Mouse (Mus musculus) activated CD4-positive, CD25-positive, alpha-beta regulatory T cell, adult 4 months (primary cell): ENCODE results near the gene Itga6. TPM values are rescaled to one million over a fixed set of nuclear protein-coding genes. Genes with fewer than 3 reads are reported as not detected.
A peak's percentile ranks its signal among the peaks of the same experiment; 100 is the strongest.

Source experiments
- ATAC-seq: one replicate; pipeline ENCODE4 v1.8.0; 2017
- polyA plus RNA-seq, 2 experiments: library from polyadenylated mRNA; unstranded; fragments of 100-300 nt; shearing (Covaris generic); gene quantifications; one replicate each; pipeline ENCODE4 v1.2.1; 2017

Itga6 gene
- polyA plus RNA-seq, 2 experiments from 2014 or later: 43.6 to 60.4 TPM

DNA sequence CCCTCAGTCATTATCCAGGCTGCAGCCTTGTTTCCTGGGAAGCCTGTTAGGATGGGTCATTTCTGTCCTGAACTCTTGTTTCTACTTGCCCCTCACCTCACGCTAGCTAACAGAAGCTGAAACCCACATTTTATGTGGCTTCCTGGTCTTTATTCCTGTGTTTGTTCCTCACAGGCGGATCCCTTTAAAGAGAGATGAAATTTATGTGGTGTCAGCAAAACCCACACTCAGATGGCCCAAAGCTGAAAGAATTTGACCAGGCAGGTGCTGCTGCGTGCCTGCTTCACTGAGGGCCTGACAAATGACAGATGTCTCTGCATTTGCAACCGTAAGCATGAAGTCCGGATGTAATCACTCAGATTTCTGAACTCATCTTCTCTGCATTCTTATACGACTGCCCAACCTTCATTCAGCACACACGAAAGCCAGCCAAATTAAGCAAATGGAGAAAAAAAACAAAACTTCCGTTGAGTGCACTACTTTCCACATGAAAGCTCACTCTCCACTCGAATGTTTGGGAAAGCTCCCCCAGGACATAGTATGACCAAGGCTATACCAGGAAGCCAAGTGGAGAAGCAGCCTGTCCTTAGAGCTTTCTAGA lies 10.5 kb upstream of the Itga6 start:
- no peak for ATAC-seq

DNA sequence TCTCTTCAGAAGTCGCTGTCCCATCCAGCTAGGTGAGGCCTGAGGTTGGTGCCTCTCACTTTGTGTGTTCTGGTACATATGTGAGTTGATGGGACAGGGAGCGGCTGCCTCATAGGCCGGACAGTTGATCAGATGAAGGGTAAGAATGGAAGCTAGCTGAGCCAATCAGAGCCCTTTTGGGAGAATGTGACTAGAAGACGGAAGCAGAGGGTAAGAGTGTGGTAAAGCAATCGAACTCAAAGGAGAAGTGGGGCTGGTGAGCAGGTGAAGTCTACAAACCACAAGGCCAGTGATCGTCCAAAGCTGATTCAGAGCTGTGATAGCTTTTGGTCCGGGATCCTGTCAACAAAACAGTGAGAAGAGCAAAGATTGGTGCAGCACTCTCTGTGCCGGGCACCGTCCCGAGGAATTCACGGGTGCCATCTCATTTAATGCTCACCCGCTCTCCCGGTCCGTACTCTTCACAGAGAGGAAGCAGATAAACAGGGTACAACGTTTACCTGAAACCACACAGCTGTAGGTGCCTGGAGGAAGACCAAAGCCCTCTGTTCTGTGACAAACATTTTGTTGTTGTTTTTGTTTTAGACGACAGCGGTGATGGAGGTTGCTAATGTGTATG lies 9.8 kb upstream of the Itga6 start:
- ATAC-seq: peak; percentile 77

DNA sequence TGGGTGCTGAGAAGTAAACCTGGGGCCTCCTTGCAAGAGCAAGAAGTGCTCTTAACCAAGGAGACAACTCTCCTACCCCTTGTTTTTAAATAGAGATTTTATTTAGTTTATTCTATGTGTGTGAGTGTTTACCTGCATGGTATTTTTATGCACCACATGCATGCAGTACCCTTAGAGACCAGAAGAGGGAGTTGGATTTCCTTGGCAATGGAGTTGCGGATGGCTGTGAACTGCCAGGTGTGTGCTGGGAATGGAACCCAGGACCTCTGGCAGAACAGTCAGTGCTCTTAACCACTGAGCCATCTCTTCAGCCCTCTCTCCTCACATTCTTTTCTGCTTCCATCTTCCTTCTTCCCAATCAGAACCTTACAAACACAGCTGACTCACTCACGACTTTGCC lies 9.2 kb upstream of the Itga6 start:
- ATAC-seq: no peak

DNA sequence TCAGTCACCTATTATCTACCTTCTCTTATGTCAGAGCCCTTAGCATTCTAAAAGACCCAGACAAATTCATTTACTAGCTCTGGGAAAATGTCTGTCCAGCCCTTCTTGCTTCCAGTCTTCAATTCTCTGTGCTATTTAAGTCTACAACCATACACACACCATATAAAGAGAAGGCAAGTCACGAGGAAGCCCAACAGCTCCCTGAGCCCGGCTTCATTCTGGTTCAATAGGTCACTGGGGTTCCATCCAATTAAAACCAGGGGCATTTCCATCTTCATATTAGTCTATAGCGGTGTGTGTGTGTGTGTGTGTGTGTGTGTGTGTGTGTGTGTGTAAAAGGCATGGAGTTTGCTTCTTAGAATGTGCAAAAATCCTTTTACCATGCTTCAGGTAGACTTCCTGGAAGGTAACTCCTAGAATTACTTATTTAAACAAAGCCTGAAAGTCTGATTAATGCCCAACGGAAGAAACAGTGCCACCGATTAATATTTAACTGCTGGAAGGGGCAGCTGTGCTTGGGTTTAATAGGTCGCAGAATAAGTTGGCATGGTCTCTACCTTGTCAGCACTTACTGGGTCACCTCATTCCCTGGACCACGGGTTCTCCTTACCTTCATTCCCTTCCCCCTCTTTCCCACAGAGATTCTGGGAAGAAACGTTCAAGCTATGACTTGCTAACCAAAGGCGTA lies 6.1 kb upstream of the Itga6 start:
- no peak for ATAC-seq

DNA sequence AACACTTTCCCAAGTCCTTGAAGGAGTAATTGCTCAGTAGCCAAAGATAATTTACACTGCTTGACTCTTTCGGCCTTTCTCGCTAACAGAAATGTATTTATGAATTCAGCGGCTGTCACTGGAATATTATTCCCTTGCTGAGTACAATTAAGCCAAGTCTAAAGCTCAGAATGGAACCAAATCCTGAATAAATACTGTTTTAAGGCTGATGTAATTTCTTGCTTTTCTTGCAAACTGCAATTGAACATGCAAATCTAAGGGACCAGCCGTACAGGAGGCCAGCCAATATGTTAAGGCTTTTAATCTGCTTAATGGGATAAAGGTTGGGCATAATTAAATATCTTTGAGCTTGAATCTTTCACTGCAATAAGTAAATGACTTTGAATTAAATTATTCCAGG lies 2.9 kb upstream of the Itga6 start:
- no peak for ATAC-seq

DNA sequence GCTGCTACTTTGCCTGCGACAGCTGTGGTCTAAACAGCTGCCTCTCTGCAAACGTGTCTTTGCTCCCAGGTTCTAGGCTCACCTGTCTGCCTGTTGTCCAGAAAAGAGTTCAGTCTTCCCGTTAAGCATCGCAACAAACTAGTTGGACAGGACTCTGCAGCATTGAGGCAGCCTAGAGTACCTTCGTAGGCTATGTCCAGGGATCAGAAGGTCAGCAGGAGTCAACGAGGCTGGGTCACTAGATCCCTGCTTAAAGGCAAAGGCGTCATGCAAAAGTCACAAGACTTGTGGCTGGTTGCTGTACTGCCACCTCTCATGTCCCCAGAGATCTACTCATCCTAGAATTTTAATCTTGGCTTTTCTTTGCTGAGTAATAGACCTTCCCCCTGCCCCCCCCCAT lies 2.0 kb upstream of the Itga6 start:
- ATAC-seq: no peak

DNA sequence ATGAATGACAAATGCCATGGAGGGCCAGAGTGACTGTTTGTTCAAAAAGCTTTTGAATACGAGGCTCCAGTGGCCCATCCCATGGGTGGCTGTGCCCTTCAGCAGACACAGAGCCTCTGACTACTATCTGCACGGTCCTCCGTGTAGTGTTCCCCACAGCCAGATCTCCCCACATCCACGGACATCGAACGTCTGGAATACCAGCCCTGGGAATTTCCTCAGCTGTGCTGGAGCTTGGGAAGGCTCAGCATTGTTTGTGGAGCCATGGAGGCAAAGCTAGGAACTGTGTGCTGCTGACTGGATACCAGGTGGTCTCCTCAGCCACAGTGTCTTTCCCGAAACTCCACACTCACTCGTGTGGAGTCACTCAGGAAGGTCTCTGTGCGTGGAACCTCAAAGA lies 1.1 kb upstream of the Itga6 start:
- no peak for ATAC-seq

DNA sequence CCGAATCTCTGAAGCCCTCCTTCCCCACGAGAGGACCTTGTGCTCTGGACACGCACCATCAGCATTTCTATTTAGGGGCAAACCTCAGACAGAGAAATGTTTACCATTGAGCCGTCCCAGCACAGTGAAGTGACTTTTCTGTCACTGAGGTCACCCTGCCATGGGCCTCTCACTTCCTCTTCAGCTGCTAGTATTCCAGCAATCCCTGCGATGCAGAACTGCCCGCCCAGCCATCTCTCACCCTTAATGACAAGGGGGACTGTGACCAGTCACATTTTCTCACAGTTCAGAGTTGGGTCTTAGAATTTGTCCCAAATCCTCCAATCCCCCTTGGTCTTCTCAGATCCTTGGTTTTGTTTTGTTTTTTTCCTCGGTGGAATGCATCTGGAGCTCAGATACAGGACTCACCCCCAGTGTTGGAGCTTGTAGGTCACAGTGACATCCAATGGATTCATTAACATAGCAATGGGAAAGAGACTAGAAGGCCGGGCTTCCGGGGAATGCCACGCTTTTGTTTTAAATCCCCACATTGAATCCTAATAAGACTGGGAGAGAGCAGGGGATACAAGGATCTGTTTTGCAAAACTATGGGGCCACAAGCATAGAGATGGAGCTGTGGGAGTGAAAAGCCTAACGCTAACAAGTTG lies 432 bp upstream of the Itga6 start:
- no peak for ATAC-seq

DNA sequence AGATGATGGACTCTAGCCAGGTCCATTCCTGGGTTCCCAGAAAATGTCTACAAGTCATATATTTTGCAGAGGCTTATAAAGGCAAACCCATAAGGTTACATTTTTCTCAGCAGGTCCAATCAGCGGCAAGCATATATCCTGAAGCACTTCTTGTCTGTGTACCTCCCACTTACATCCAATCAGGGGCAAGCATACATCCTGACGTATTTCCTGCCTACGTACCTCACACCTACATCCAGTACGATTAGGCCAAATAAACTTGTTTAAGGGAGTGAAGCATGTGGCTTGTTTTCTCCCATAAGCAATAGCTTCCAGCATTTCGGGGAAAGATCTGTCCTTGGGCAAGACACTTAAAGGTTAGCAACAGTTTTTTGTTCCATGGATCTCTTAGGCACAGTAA lies 3.0 kb downstream of the Itga6 start:
- no peak for ATAC-seq

DNA sequence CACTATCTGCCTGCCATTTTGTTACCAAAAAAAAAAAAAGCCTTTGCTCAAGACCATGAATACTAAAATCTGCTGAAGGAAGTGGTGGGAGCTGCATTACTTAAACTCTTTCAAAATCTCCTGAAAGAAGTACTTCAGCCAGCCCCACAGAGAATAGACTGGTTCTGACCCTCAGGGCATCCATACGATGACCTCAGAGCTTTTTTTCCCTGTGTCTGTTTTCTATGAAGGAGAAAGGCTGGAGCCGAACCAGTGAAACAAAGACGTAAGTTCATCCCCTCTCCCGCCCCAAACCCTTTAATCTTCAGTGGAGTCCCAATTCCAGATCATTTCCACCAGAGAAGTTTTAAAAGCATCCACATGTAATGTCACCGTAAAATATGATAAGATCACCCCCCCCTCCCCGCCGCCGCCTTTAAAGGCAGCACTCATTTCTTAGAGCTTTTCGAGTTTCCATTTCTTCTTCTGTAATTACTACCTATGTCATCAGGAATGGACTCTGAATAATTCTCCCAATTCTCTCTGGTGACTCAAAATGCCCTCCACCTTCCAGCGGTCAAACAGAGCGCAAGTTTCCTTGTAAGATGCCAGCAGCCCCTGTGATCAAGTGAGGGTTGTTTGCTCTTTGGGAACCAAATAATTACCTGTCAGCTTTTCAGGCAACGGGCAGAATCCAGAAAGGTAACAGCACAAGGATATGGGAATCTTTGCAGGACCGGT lies 4.1 kb downstream of the Itga6 start:
- no peak for ATAC-seq

DNA sequence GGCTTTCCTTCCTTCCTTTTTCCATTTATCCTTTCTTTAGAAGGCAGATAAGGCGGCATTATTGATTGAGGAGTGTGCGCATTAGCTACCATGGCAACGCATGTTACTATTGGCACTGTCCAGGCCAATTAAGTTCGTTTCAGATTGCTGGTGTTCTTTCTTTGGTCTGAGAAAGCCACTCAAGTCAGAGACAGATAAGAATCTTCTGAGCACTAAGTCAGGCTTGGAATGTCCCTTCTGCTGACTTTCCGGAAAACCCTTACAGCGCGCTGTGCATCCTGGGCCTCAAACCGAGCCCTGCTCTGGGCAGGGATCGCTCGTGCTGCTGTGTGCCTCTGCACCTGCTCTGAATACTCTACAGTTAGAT lies 4.7 kb downstream of the Itga6 start:
- ATAC-seq: no peak

DNA sequence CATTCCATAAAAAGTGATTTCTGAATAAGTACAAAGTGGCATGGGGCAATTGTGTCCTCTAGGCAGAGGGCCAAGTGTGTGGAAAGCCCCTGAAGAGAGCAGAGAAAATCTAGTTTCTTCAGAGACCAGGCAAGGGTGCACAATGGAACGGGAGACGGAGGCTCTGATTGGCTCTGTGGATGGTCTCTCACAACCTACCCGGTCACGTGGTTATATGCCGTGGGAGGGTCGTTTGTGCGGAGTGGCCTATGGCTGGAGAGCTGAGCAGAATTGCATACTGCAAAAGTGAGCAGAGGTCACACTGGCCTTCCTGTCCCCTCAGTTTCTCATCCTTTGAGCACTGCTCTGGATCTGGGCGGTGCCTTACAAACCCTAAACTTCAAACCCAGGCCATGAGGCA lies 5.9 kb downstream of the Itga6 start:
- no peak for ATAC-seq

DNA sequence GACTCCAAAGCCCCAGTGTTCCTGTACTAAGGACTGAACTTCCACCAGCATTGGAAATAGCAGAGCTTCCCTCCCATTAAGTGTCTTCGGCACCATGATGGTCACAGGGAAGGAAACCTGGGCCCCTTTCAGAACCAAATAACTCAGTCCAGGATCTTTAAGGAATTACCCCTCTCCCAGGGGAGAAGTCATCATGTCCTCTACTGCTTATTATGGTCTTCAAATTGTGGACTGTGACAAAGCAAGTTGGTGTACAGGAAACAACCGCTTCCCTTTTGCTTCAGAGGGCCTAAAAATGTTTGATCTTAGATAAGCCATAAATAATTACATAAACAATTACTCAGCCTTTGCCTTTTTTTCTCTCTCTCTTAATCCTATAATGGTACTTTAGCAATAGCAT lies 6.4 kb downstream of the Itga6 start:
- ATAC-seq: no peak

DNA sequence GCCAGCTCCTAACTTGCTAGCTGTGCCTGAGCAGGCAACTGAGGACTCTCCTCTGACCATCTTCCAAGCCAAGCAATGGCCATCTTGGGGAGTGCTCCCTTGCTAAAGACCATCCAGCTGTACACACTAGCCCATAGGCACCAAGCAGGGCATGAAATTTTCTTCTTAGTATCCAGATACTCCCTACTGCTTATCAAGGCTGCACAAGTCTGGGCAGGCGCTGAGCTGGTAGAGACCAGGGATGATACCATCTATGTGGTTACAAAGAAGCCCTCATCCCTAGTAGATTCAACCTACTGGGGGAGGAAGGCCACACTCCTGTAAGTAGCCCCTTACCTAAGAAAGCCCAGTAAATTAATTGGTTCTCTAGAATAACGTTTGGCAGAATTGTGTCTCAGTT lies 7.0 kb downstream of the Itga6 start:
- ATAC-seq: no peak

DNA sequence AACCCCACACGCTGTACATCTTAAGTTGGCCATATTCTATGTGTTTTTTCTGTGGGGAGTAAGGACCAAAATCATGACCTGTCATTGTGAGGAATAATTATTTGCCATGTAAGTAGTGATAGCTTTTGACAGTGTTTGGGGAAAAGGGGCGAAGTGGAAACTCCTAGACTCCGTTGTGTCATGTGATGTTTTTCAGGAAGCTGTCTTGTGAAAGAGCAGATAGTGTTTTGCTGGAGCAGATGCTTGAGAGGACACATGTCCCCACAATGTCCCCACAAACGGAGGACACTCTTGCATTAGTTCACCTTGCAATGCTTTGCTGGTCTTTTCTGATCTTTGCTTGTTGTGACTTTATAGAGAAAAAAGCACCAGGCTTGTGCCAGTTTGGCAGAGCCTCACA lies 7.7 kb downstream of the Itga6 start:
- ATAC-seq: no peak

DNA sequence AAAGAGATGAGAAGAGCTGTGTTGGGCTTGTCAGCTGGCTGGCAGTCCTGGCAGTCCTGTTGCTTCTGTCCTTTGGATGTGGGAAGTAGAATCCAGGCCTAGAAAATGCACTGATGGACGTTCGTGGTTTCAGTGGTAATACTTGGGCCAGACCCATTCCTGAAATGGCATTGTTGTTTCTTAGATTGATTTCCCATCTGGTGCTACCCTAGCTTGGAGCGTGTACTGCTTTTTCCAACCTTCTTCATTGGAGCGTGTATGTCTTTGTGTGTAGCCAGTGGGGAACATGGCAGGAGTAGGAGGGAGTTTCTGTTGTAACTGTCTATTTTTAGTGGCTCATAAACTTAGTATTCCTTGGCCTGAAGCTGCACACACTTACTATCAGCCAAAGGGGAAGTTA lies 10.3 kb downstream of the Itga6 start:
- ATAC-seq: no peak

DNA sequence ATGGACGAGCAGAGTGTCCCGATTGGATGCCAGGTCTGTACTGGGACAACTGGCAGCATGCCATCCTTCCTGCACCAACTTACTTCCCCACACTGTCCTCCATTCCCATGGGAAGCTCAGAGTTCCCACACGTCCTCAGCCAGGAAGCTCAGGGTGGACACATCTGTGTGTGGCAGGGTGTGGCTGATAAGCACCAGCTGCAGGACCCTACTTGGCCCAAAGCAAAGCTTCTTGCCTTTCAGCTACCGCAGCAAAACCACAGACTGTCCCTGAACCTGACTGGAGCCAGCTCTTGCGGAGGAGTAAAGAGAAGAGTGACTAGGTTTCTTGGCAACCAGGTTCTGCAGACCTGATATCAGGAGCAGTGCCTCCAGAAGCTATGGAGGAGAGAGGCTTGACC lies 11.7 kb downstream of the Itga6 start:
- ATAC-seq: no peak

DNA sequence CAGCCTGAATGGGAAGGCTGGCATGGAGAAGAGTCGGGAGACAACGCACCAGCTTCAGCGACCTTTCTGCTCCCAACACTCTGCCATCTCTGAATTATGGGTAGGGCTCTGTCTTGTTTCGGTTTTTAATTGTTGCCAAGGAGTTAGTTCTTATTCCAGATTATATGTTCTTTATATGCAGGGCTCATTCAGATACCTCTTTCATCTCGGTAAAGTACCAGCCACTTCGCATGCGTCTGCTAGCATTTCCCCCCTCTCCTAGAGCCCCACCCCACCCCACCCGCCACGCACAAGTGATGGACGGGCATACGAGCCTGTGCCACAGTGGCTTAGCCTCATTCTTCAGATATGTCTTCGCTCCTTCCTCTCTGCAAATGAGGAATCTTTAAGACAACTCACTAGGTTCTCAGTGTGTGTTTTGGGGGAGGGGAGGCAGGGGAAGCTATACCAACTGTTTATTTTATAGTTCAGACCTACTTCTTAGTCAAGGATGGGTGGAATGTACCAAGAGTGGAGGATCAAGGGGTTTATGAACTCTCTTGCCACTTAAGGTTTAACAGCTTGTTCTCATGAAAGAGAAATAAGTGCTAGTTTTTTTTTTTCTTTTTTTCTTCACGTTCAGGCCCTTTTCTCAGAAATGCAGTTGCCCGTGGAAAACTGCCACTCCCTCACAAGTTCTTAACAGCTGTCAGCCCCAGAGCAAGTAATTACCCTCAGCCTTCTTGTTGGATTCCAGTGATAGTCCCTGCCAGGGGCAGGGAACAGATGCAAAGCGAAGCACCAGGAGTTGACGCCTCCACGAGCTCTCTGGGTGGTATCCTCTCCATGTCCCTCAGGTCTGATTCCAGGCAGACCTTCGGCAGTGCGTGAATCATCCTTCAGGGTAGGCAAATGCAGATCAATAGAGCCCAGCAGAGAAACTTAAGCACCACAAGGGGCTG lies 13.4 kb downstream of the Itga6 start:
- ATAC-seq: peak; percentile 36

DNA sequence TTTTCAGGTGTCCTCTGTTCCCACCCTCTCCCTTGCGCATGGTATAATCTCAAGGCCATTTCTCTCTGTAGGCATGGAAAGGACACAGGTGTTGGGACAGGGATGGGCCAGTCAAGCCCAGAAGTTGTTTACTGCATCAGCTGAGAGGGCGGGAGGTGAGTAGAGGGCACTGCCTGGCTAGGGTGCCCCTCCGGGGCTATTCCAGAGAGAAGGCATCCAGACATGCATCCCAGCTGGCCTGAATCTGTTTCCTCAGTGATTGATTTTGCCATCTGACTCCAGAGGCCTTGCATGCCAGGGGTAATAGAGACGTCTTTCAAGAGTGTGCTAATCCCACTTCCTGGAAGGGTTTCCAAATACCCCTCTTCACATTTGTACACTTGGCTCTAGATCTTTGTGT lies 14.7 kb downstream of the Itga6 start:
- ATAC-seq: no peak

DNA sequence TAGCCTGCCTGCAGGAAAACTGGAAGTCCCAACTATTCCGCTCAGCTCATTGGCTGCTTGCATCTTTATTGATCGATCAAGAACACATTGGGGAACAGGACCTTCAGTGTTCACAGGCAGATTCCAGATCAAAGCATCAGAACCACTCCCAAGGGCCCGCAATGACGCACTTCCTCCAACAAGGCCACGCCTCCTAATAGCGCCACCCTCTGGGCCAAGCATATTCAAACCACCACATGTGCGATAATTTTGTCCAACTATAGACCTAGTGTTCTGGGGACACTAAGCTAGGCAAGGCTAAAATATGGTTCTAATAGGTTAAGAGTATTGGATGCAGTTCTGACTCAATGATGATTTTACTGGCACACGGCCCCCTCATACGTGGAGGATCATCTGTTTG lies 15.7 kb downstream of the Itga6 start:
- ATAC-seq: no peak

DNA sequence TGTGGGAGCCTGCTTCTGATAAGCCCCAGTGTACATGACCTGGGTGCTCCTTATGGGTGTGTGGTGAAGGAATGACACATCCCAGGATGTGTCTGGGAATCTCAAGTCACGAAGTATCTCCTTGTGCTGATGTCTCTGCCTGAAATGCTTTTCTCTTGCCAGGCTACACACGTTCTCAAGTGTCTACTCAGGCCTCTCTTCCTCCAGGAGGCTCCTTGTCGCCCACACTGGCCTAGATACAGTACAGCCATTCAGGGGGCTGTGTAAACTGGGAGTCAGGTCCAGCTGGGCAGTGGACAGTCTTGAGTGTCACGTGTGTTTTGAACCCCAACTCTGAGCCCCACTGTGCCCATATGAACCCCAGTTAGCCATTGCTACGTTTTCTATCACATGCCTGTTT lies 19.1 kb downstream of the Itga6 start:
- ATAC-seq: no peak
